Mouse (Mus musculus): ENCODE data around the gene Enkd1. TPM values are rescaled to one million over a fixed set of nuclear protein-coding genes. Genes with fewer than 3 reads are reported as not detected.

Enkd1 gene
- total and polyA plus RNA-seq, 3 experiments: 9.5 to 52.5 (median 10.5) TPM

- Histone ChIP-seq H3K4me3 (ENCODE audit: low read depth, low read length) (no peak overlapping the region), H3K4me1 (ENCODE audit: insufficient read depth, low read depth, low read length) (peaks cover 15% of the 10 kb centered on the region), H3K9me3 (replicated peaks) (no peaks in the 10 kb centered on the region), H3K27me3 (ENCODE audit: insufficient read depth, low read length) (no peaks in the 10 kb centered on the region), H3K36me3 (replicated peaks) (peaks cover 9% of the 10 kb centered on the region)
- no peak for DNase-seq (ENCODE audit: low spot score)
- no peak for TF ChIP-seq POLR2AphosphoS5 (IDR thresholded peaks at IDR 0.05; ENCODE audit: insufficient replicate concordance, low read depth, low read length)
- TF ChIP-seq GATA2 (IDR thresholded peaks at IDR 0.05; ENCODE audit: borderline replicate concordance, low read depth, low read length): no peak
- no peak for TF ChIP-seq TAL1 (conservative IDR thresholded peaks at IDR 0.05; ENCODE audit: low read depth, low read length)
- no peak for TF ChIP-seq GATA1 (IDR thresholded peaks at IDR 0.05; ENCODE audit: borderline replicate concordance, low read length)
- TF ChIP-seq CTCF (IDR thresholded peaks at IDR 0.05; ENCODE audit: low read depth, low read length): no peak
- ATAC-seq (ENCODE audit: extremely low read depth, insufficient number of reproducible peaks, low FRiP score, poor library complexity, severe bottlenecking): no peak
Observed at GRCm38 (mm10) chr8:105715042-105715441, 7.0 kb upstream of the Enkd1 start.

- ATAC-seq (ENCODE audit: extremely low read depth, insufficient number of reproducible peaks, low FRiP score, poor library complexity, severe bottlenecking) (no peak), DNase-seq (ENCODE audit: low spot score) (peak; percentile 77)
- Histone ChIP-seq H3K4me3 (ENCODE audit: low read depth, low read length) (no peak overlapping the region), H3K4me1 (ENCODE audit: insufficient read depth, low read depth, low read length) (peaks cover 15% of the 10 kb centered on the region), H3K27me3 (ENCODE audit: insufficient read depth, low read length) (no peaks in the 10 kb centered on the region; the same call in 1 of the 2 replicates), H3K36me3 (replicated peaks) (peaks cover 9% of the 10 kb centered on the region), H3K9me3 (replicated peaks) (no peaks in the 10 kb centered on the region)
- peak; percentile 81 for TF ChIP-seq CTCF (IDR thresholded peaks at IDR 0.05; ENCODE audit: low read depth, low read length)
- TF ChIP-seq GATA2 (IDR thresholded peaks at IDR 0.05; ENCODE audit: borderline replicate concordance, low read depth, low read length): no peak
Observed at GRCm38 (mm10) chr8:105714139-105714538, 6.1 kb upstream of the Enkd1 start.

- no peak for TF ChIP-seq GATA2 (IDR thresholded peaks at IDR 0.05; ENCODE audit: borderline replicate concordance, low read depth, low read length)
- TF ChIP-seq CTCF (IDR thresholded peaks at IDR 0.05; ENCODE audit: low read depth, low read length): no peak
- TF ChIP-seq POLR2AphosphoS5 (IDR thresholded peaks at IDR 0.05; ENCODE audit: insufficient replicate concordance, low read depth, low read length): no peak
- no peak for TF ChIP-seq TAL1 (conservative IDR thresholded peaks at IDR 0.05; ENCODE audit: low read depth, low read length)
- H3K9me3 ChIP-seq (replicated peaks): no peaks in the 10 kb centered on the region
- peaks cover 25% of the 10 kb centered on the region for H3K4me1 ChIP-seq (ENCODE audit: insufficient read depth, low read depth, low read length)
- H3K4me3 ChIP-seq (ENCODE audit: low read depth, low read length): no peak overlapping the region
- no peak for DNase-seq (ENCODE audit: low spot score)
- no peak for ATAC-seq (ENCODE audit: extremely low read depth, insufficient number of reproducible peaks, low FRiP score, poor library complexity, severe bottlenecking)
- H3K27me3 ChIP-seq (ENCODE audit: insufficient read depth, low read length): no peaks in the 10 kb centered on the region; the same call in 1 of the 2 replicates
- peaks cover 8% of the 10 kb centered on the region for H3K36me3 ChIP-seq (replicated peaks)
Observed at GRCm38 (mm10) chr8:105712286-105712685, 4.3 kb upstream of the Enkd1 start.

GRCm38 (mm10) chr8:105709317-105709716 is 1.3 kb upstream of the Enkd1 start:
- Histone ChIP-seq H3K4me3 (ENCODE audit: low read depth, low read length) (no peak overlapping the region), H3K27me3 (ENCODE audit: insufficient read depth, low read length) (no peaks in the 10 kb centered on the region; the same call in 1 of the 2 replicates), H3K9me3 (replicated peaks) (no peaks in the 10 kb centered on the region), H3K4me1 (ENCODE audit: insufficient read depth, low read depth, low read length) (peaks cover 38% of the 10 kb centered on the region), H3K36me3 (replicated peaks) (peaks cover 20% of the 10 kb centered on the region)
- TF ChIP-seq TAL1 (conservative IDR thresholded peaks at IDR 0.05; ENCODE audit: low read depth, low read length): no peak
- TF ChIP-seq GATA2 (IDR thresholded peaks at IDR 0.05; ENCODE audit: borderline replicate concordance, low read depth, low read length): no peak
- no peak for TF ChIP-seq POLR2AphosphoS5 (IDR thresholded peaks at IDR 0.05; ENCODE audit: insufficient replicate concordance, low read depth, low read length)
- no peak for TF ChIP-seq CTCF (IDR thresholded peaks at IDR 0.05; ENCODE audit: low read depth, low read length)
- TF ChIP-seq GATA1 (IDR thresholded peaks at IDR 0.05; ENCODE audit: borderline replicate concordance, low read length): no peak
- ATAC-seq (ENCODE audit: extremely low read depth, insufficient number of reproducible peaks, low FRiP score, poor library complexity, severe bottlenecking) (no peak), DNase-seq (ENCODE audit: low spot score) (no peak)

- Histone ChIP-seq H3K4me3 (ENCODE audit: low read depth, low read length) (no peak overlapping the region; the same call in 1 of the 2 replicates), H3K36me3 (replicated peaks) (peaks cover 27% of the 10 kb centered on the region), H3K9me3 (replicated peaks) (no peaks in the 10 kb centered on the region), H3K27me3 (ENCODE audit: insufficient read depth, low read length) (no peaks in the 10 kb centered on the region; the same call in 1 of the 2 replicates), H3K4me1 (ENCODE audit: insufficient read depth, low read depth, low read length) (peaks cover 41% of the 10 kb centered on the region)
- no peak for TF ChIP-seq POLR2AphosphoS5 (IDR thresholded peaks at IDR 0.05; ENCODE audit: insufficient replicate concordance, low read depth, low read length)
- no peak for TF ChIP-seq CTCF (IDR thresholded peaks at IDR 0.05; ENCODE audit: low read depth, low read length)
- TF ChIP-seq GATA2 (IDR thresholded peaks at IDR 0.05; ENCODE audit: borderline replicate concordance, low read depth, low read length): no peak
- no peak for TF ChIP-seq GATA1 (IDR thresholded peaks at IDR 0.05; ENCODE audit: borderline replicate concordance, low read length)
- no peak for TF ChIP-seq TAL1 (conservative IDR thresholded peaks at IDR 0.05; ENCODE audit: low read depth, low read length)
- ATAC-seq (ENCODE audit: extremely low read depth, insufficient number of reproducible peaks, low FRiP score, poor library complexity, severe bottlenecking): no peak
- DNase-seq (ENCODE audit: low spot score): no peak
Observed at GRCm38 (mm10) chr8:105708675-105709074, 665 bp upstream of the Enkd1 start.

DNA sequence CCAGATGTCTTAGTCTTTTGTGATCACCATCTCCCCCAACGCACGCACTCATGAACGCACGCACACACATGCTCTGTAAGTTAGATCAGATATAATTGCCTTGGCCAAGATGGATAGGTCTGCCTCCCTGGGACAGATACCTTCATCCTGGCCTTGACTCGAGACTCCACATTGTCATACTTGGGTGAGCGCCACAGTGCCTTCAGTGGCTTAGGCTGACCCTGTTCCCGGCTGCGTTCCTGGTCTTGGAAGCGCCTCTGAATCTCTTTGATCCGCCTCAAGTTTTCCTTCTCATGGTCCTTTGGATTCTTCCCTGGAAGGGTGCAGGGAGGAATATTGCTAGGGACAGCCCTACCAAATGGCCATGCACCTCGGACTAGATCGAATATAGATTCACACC is 1.6 kb downstream of the Enkd1 start:
- Histone ChIP-seq H3K9me3 (replicated peaks) (no peaks in the 10 kb centered on the region), H3K4me3 (ENCODE audit: low read depth, low read length) (peak overlapping the region; percentile 85; the same call in 1 of the 2 replicates), H3K36me3 (replicated peaks) (peaks cover 47% of the 10 kb centered on the region), H3K4me1 (ENCODE audit: insufficient read depth, low read depth, low read length) (peaks cover 55% of the 10 kb centered on the region), H3K27me3 (ENCODE audit: insufficient read depth, low read length) (no peaks in the 10 kb centered on the region; the same call in 1 of the 2 replicates)
- DNase-seq (ENCODE audit: low spot score) (no peak), ATAC-seq (ENCODE audit: extremely low read depth, insufficient number of reproducible peaks, low FRiP score, poor library complexity, severe bottlenecking) (no peak)
- TF ChIP-seq GATA2 (IDR thresholded peaks at IDR 0.05; ENCODE audit: borderline replicate concordance, low read depth, low read length): no peak
- TF ChIP-seq GATA1 (IDR thresholded peaks at IDR 0.05; ENCODE audit: borderline replicate concordance, low read length): no peak
- no peak for TF ChIP-seq TAL1 (conservative IDR thresholded peaks at IDR 0.05; ENCODE audit: low read depth, low read length)
- TF ChIP-seq CTCF (IDR thresholded peaks at IDR 0.05; ENCODE audit: low read depth, low read length): no peak
- TF ChIP-seq POLR2AphosphoS5 (IDR thresholded peaks at IDR 0.05; ENCODE audit: insufficient replicate concordance, low read depth, low read length): no peak
